Mouse (Mus musculus): ENCODE data around the gene Parva. TPM values are rescaled to one million over a fixed set of nuclear protein-coding genes. Genes with fewer than 3 reads are reported as not detected.

Gene Parva
- polyA plus RNA-seq, 1 experiment from 2014 or later: 80.0 TPM

DNA sequence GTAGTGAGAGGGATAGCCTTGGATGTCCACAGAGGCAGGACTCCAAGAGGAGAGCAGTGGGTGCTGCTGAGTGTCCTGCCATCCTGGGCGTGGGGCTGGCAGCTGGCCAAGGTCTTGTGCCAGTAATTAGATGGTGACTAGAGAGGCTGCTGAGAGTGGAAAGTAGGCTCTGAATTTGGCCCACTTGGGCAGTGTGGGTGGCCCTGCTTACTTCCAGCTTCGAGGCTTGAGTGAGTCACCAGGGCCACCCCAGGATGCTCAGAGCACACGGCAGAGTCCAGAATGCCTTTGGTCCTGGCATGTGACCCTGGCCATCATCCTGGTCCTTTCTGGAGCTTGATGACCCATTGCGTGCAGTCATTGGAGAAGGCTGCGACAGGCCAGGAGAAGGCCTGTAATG is 31.1 kb downstream of the Parva start:
- Histone ChIP-seq H3K27me3 (replicated peaks; ENCODE audit: control insufficient read depth, insufficient read depth, low read length) (no peaks in the 10 kb centered on the region), H3K9me3 (ENCODE audit: control insufficient read depth, low read length) (no peaks in the 10 kb centered on the region), H3K36me3 (ENCODE audit: control insufficient read depth, insufficient read depth, low read length) (no peaks in the 10 kb centered on the region), H3K9ac (ENCODE audit: low read depth, low read length) (no peak overlapping the region), H3K4me1 (ENCODE audit: control insufficient read depth, insufficient read depth, low read length) (peaks cover 33% of the 10 kb centered on the region), H3K27ac (ENCODE audit: low read length) (no peak overlapping the region), H3K4me3 (ENCODE audit: low read length) (no peak overlapping the region), H3K4me2 (ENCODE audit: low read depth, low read length) (no peak overlapping the region)
- 75% methylated on average over 5 of the region's 5 CpGs for WGBS
- ATAC-seq: no peak

GRCm38 (mm10) chr7:112463074-112463473 is 35.8 kb downstream of the Parva start:
- Histone ChIP-seq H3K4me1 (ENCODE audit: control insufficient read depth, insufficient read depth, low read length) (peaks cover 35% of the 10 kb centered on the region), H3K9ac (ENCODE audit: low read depth, low read length) (no peak overlapping the region), H3K4me2 (ENCODE audit: low read depth, low read length) (no peak overlapping the region), H3K9me3 (ENCODE audit: control insufficient read depth, low read length) (no peaks in the 10 kb centered on the region), H3K27ac (ENCODE audit: low read length) (peak overlapping the region; percentile 46), H3K4me3 (ENCODE audit: low read length) (no peak overlapping the region), H3K27me3 (replicated peaks; ENCODE audit: control insufficient read depth, insufficient read depth, low read length) (no peaks in the 10 kb centered on the region), H3K36me3 (ENCODE audit: control insufficient read depth, insufficient read depth, low read length) (no peaks in the 10 kb centered on the region)
- 11% methylated on average over 2 of the region's 2 CpGs for WGBS
- ATAC-seq: no peak

DNA sequence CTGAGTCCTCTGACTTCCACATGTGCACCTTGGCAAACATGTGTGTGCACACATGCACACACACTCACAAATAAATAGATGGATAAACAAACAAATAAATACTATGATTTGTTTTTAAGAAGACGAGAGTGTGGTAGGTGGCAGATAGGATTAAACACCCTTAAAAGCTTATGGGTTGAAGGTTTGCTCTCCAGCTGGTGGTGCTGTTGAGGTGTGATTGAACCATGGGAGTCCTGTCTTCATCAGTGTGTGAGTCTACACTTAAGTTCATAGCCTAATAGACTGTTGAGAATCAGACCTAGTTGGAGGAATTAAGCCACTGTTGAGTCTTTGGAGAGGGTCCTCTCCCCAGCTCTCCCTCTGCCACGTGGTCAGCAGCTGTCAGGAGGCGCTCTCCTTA is 38.6 kb downstream of the Parva start:
- H3K4me1 ChIP-seq (ENCODE audit: control insufficient read depth, insufficient read depth, low read length): peaks cover 36% of the 10 kb centered on the region
- no peak overlapping the region for H3K27ac ChIP-seq (ENCODE audit: low read length)
- no peaks in the 10 kb centered on the region for H3K27me3 ChIP-seq (replicated peaks; ENCODE audit: control insufficient read depth, insufficient read depth, low read length)
- no peaks in the 10 kb centered on the region for H3K36me3 ChIP-seq (ENCODE audit: control insufficient read depth, insufficient read depth, low read length)
- no peak overlapping the region for H3K4me3 ChIP-seq (ENCODE audit: low read length)
- no peaks in the 10 kb centered on the region for H3K9me3 ChIP-seq (ENCODE audit: control insufficient read depth, low read length)
- H3K9ac ChIP-seq (ENCODE audit: low read depth, low read length): no peak overlapping the region
- 80% methylated on average over 3 of the region's 3 CpGs for whole genome bisulfite sequencing
- no peak for ATAC-seq
- H3K4me2 ChIP-seq (ENCODE audit: low read depth, low read length): no peak overlapping the region

DNA sequence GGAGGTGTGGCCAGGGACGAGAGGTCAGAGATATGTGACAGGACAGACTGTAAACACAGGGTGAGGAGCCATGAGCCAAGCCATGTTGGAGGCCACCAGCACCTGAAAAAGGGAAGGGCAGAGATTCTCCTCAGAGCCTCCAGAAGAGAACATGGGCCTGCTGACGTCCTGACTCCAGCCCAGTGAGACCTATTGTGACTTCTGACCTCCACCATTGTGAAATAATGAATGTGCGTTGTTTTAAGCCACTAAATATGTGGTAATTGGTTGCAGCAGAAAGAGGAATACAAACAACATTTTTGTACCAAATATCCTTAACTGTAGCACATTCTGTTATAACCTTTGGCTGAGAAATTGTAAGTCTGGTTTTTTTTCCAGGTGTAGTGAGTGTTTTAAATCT is 39.5 kb downstream of the Parva start:
- H3K9me3 ChIP-seq (ENCODE audit: control insufficient read depth, low read length): no peaks in the 10 kb centered on the region
- peak overlapping the region; percentile 95 for H3K27ac ChIP-seq (ENCODE audit: low read length)
- H3K4me1 ChIP-seq (ENCODE audit: control insufficient read depth, insufficient read depth, low read length): peaks cover 36% of the 10 kb centered on the region
- ATAC-seq: no peak
- H3K9ac ChIP-seq (ENCODE audit: low read depth, low read length): no peak overlapping the region
- no peaks in the 10 kb centered on the region for H3K36me3 ChIP-seq (ENCODE audit: control insufficient read depth, insufficient read depth, low read length)
- WGBS: 67% methylated on average over 3 of the region's 3 CpGs
- H3K27me3 ChIP-seq (replicated peaks; ENCODE audit: control insufficient read depth, insufficient read depth, low read length): no peaks in the 10 kb centered on the region
- no peak overlapping the region for H3K4me3 ChIP-seq (ENCODE audit: low read length)
- no peak overlapping the region for H3K4me2 ChIP-seq (ENCODE audit: low read depth, low read length)

DNA sequence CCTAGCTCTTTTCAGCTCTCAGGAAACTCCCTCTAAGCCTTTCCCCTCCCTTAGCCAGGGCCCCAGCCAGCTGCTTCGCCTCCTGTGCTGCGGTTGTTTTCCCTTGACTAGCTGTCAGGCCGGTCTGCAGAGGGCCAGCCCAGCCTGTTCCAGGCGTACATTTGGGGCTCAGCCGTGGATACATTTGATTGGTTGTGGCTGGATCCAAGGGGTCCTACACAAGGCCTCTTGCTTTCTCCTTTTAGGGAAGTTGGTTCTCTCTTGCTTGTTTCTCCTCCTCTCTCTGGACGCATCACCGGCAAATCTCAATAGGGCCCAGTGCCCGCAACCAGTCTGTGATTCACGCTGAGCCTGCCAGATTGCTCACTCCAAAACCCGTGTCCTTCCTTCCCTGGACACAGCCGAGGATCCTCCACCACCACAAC is 40.4 kb downstream of the Parva start:
- peaks cover 31% of the 10 kb centered on the region for H3K4me1 ChIP-seq (ENCODE audit: control insufficient read depth, insufficient read depth, low read length)
- whole genome bisulfite sequencing: 29% methylated on average over 11 of the region's 11 CpGs
- no peaks in the 10 kb centered on the region for H3K27me3 ChIP-seq (replicated peaks; ENCODE audit: control insufficient read depth, insufficient read depth, low read length)
- no peaks in the 10 kb centered on the region for H3K9me3 ChIP-seq (ENCODE audit: control insufficient read depth, low read length)
- H3K27ac ChIP-seq (ENCODE audit: low read length): peak overlapping the region; percentile 95
- no peak overlapping the region for H3K4me2 ChIP-seq (ENCODE audit: low read depth, low read length)
- no peaks in the 10 kb centered on the region for H3K36me3 ChIP-seq (ENCODE audit: control insufficient read depth, insufficient read depth, low read length)
- peak overlapping the region; percentile 57 for H3K9ac ChIP-seq (ENCODE audit: low read depth, low read length)
- peak; percentile 91 for ATAC-seq
- no peak overlapping the region for H3K4me3 ChIP-seq (ENCODE audit: low read length)

DNA sequence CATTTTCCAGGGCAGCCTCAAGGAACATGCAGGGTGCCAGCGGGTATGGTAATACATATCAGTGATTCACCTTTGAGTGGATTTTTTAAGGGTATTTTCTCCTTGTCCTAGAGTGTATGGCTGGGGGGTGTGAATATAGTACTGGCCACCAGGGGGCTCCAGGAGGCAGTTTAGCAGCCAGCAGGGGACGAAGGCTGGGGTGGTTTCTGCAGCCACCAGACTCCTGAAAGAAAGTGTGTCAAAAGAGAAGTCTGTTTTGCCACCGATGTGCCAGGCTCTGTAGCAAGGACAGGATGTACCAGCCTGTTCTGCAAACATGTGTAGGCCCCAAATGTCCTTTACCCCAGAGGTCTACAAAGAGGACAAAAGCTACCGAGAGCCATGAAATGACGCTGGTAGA is 42.5 kb downstream of the Parva start:
- ATAC-seq: peak; percentile 36; the same call in 1 of the 2 replicates
- Histone ChIP-seq H3K9me3 (ENCODE audit: control insufficient read depth, low read length) (no peaks in the 10 kb centered on the region), H3K4me3 (ENCODE audit: low read length) (no peak overlapping the region), H3K27me3 (replicated peaks; ENCODE audit: control insufficient read depth, insufficient read depth, low read length) (no peaks in the 10 kb centered on the region), H3K9ac (ENCODE audit: low read depth, low read length) (no peak overlapping the region), H3K4me2 (ENCODE audit: low read depth, low read length) (no peak overlapping the region), H3K27ac (ENCODE audit: low read length) (no peak overlapping the region), H3K4me1 (ENCODE audit: control insufficient read depth, insufficient read depth, low read length) (peaks cover 36% of the 10 kb centered on the region), H3K36me3 (ENCODE audit: control insufficient read depth, insufficient read depth, low read length) (no peaks in the 10 kb centered on the region)
- 40% methylated on average over 5 of the region's 5 CpGs for WGBS

DNA sequence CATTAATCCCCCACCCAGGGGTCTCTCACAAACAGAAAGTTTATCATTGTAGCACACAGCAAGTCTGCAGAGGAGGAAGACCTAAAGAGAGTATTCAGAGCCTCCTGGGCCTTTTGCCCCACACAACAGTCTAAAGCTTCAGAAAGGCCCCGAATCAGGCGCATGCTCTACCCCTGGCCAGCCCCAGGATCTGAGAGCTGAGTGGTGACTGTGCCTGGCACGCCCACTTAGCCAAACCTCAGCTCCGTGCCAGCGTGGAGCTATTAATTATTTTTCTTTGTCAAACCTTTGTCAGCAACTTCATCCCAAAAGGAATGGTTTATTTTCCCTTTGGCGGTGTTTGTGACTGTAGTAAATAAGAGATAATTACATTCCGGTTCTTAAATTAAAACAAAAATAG is 44.0 kb downstream of the Parva start:
- WGBS: 67% methylated on average over 7 of the region's 7 CpGs
- Histone ChIP-seq H3K4me3 (ENCODE audit: low read length) (no peak overlapping the region), H3K4me2 (ENCODE audit: low read depth, low read length) (no peak overlapping the region), H3K36me3 (ENCODE audit: control insufficient read depth, insufficient read depth, low read length) (no peaks in the 10 kb centered on the region), H3K9me3 (ENCODE audit: control insufficient read depth, low read length) (no peaks in the 10 kb centered on the region), H3K27ac (ENCODE audit: low read length) (no peak overlapping the region), H3K27me3 (replicated peaks; ENCODE audit: control insufficient read depth, insufficient read depth, low read length) (no peaks in the 10 kb centered on the region), H3K4me1 (ENCODE audit: control insufficient read depth, insufficient read depth, low read length) (peaks cover 36% of the 10 kb centered on the region), H3K9ac (ENCODE audit: low read depth, low read length) (no peak overlapping the region)
- no peak for ATAC-seq

DNA sequence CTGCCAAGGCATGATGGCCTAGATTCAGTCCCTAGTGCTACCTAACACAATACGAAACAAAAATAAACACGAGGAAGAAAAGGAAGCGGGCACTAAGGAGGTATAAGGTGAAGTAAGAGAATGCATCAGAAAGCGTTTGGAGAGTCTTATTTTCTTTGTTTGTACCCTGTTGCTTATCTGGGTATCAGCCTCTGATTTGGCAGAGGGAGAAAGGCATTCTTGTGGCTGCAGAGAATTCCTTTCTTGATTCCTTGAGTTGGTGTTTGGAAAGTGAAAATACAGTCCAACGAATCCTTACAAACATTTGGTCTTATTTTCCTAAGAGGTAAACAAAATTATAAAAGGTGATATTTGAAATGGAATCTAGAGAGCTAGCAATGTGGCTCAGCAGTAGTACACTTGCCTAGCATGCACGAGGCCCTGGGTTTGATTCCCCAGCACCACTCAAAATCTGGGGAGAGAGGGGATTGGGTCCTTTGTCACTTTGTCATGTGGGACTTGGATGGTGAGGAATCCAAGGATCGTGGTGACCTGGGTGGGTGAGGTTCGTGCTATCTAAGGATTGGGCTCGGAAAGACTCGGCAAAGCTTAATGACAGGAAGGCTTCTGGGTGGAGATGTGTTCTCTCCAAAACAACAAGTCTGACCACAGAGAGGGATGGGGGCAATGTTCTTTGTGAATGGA is 44.9 kb downstream of the Parva start:
- Histone ChIP-seq H3K9me3 (ENCODE audit: control insufficient read depth, low read length) (no peaks in the 10 kb centered on the region), H3K27me3 (replicated peaks; ENCODE audit: control insufficient read depth, insufficient read depth, low read length) (no peaks in the 10 kb centered on the region), H3K27ac (ENCODE audit: low read length) (no peak overlapping the region), H3K4me1 (ENCODE audit: control insufficient read depth, insufficient read depth, low read length) (peaks cover 29% of the 10 kb centered on the region), H3K36me3 (ENCODE audit: control insufficient read depth, insufficient read depth, low read length) (no peaks in the 10 kb centered on the region), H3K4me2 (ENCODE audit: low read depth, low read length) (no peak overlapping the region), H3K4me3 (ENCODE audit: low read length) (no peak overlapping the region), H3K9ac (ENCODE audit: low read depth, low read length) (no peak overlapping the region)
- no peak for ATAC-seq
- WGBS: 73% methylated on average over 10 of the region's 10 CpGs

DNA sequence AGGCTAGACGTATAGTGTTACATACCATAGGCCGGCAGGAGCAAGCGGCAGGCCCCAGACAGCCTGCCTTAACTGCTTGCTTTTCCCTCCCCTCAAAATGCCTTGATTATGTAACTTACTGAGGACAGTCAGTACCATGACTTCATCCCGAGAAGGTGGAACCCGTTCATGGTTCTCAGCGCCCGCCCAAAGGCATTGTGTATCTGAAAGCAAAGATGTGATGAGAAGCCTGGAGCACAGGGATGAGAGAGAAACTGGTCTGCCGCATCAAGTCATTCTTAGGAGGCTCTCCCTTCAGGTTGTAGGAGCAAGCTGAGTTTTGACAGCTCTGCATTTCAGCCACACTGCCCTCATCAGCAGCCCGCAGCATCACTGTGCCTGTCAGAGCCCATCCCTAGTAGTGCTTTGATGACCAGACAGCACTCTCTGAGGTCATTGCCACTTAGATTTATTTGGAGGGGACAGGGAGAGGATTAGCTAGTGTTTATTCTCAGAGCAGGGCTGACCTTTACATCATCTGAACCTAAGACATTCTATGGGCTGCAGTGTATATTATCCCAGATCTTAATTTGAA is 45.5 kb downstream of the Parva start:
- Histone ChIP-seq H3K27ac (ENCODE audit: low read length) (peak overlapping the region; percentile 17; the same call in 1 of the 2 replicates), H3K9ac (ENCODE audit: low read depth, low read length) (no peak overlapping the region)

More for the DNA sequence above, 45.5 kb downstream of the Parva start:
- Histone ChIP-seq H3K4me2 (ENCODE audit: low read depth, low read length) (no peak overlapping the region), H3K4me3 (ENCODE audit: low read length) (no peak overlapping the region), H3K27me3 (replicated peaks; ENCODE audit: control insufficient read depth, insufficient read depth, low read length) (no peaks in the 10 kb centered on the region), H3K9me3 (ENCODE audit: control insufficient read depth, low read length) (no peaks in the 10 kb centered on the region), H3K4me1 (ENCODE audit: control insufficient read depth, insufficient read depth, low read length) (peaks cover 23% of the 10 kb centered on the region), H3K36me3 (ENCODE audit: control insufficient read depth, insufficient read depth, low read length) (no peaks in the 10 kb centered on the region)
- 68% methylated on average over 9 of the region's 9 CpGs for WGBS
- no peak for ATAC-seq

All from intestine, embryonic 16.5 days (tissue).